Mouse (Mus musculus) cerebellum, adult 2 months (tissue): ENCODE measurements around the gene Gm11562. TPM values are rescaled to one million over a fixed set of nuclear protein-coding genes. Genes with fewer than 3 reads are reported as not detected.

Source experiments
- DNase-seq, 2 experiments: peaks; one replicate each; pipeline ENCODE4 v3.0.0; 2021
- H3K27ac ChIP-seq: fragments of 200-500 bp; 2 replicates; pipeline ENCODE4 v1.5.1; 2012; ENCODE audit warnings: low read length, control low read depth, inconsistent platforms; ENCODE audit not compliant: insufficient read depth
- H3K27me3 ChIP-seq: fragments of 200-500 bp; 2 replicates; pipeline ENCODE4 v1.6.1; 2012; ENCODE audit warnings: inconsistent platforms, mild to moderate bottlenecking, low read length, moderate library complexity; ENCODE audit not compliant: control insufficient read depth, insufficient read depth
- H3K4me1 ChIP-seq: fragments of 200-500 bp; 2 replicates; pipeline ENCODE4 v1.6.1; 2011; ENCODE audit warnings: low read length; ENCODE audit not compliant: control insufficient read depth, insufficient read depth
- H3K4me3 ChIP-seq: fragments of 200-500 bp; replicated peaks from 2 replicates; pipeline ENCODE3; 2011; ENCODE audit warnings: mild to moderate bottlenecking, low read depth, low read length, control low read depth; ENCODE audit not compliant: insufficient read depth
- CTCF ChIP-seq: fragments of 200-500 bp; IDR thresholded peaks from 2 replicates; pipeline ENCODE4 v1.5.1; 2011; ENCODE audit warnings: low read depth, mild to moderate bottlenecking, control low read depth, low read length, moderate library complexity, borderline replicate concordance; ENCODE audit not compliant: insufficient read depth
- POLR2A ChIP-seq: fragments of 200-500 bp; IDR thresholded peaks from 2 replicates; pipeline ENCODE4 v1.6.1; 2011; ENCODE audit warnings: low read length, control low read depth, borderline replicate concordance; ENCODE audit not compliant: insufficient read depth
- WGBS: fragments of 180-500 bp; shearing (Covaris S2); methylation state at CpG from one replicate; pipeline ENCODE4 v1.1.7; 2018; 5-methylcytosine and 5-hydroxymethylcytosine counted together
- polyA plus RNA-seq: library from polyadenylated mRNA; depleted of rRNA; stranded (reverse); fragments of >200 nt; gene quantifications from 2 replicates; pipeline ENCODE4 v1.2.3, GENCODE M21; 2012; rRNA removed

Gm11562 gene
- polyA plus RNA-seq, 1 experiment = not detected

DNA sequence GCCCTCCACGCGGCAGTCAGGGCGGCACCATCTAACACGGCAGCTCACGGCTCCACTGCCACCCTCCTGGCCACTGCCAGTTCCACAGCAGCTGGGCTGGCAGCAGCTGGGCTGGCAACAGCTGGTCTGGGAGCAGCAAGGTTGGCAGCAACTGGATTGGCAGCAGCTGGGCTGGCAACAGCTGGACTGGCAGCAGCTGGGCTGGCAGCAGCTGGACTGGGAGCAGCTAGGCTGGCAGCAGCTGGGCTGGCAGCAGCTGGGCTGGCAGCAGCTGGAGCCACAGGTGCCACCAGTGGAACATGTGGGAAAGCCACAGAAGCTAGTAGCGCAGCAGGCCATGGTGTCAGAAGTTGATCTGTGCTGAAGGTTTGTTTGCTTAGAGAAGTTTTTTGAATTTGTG, 29.3 kb downstream of the Gm11562 start, which contains the start of gene Krtap1-3:
TSS of gene Krtap1-3 (minus strand) at position 359 of the 400 bp plus-strand sequence.
- DNase-seq = no peak
- 71% methylated on average over 6 of the region's 6 CpGs for WGBS
- Histone ChIP-seq H3K27ac (no peak within 1 kb of the TSS), H3K27me3 (no peaks in the 10 kb centered on the region), H3K4me1 (no peaks in the 10 kb centered on the region), H3K4me3 (no peak within 1 kb of the TSS)
- no peak for TF ChIP-seq POLR2A
- no peak for TF ChIP-seq CTCF

DNA sequence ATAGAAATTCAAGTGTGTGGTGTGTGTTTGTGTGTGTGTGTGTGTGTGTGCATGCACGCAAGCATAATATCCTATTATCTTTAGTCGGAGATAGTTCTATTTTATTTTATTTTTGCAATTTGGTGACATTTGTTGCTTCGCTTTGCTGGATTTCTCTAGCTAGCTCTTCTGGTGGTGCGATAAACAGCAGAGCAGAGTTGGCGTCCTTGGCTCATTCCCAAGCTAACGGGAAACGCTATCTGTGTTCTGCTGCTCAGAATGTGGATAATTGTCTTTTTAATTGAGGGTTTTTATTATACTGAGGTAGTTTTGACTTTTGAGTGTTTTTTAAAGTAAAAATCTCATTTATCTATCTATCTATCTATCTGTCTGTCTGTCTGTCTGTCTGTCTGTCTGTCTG, 35.1 kb downstream of the Gm11562 start:
- DNase-seq = no peak
- no peak overlapping the region for H3K4me3 ChIP-seq
- no peak for TF ChIP-seq CTCF
- no peak for TF ChIP-seq POLR2A
- H3K4me1 ChIP-seq = no peaks in the 10 kb centered on the region
- WGBS = 78% methylated on average over 7 of the region's 7 CpGs
- H3K27ac ChIP-seq = no peak overlapping the region
- no peaks in the 10 kb centered on the region for H3K27me3 ChIP-seq

DNA sequence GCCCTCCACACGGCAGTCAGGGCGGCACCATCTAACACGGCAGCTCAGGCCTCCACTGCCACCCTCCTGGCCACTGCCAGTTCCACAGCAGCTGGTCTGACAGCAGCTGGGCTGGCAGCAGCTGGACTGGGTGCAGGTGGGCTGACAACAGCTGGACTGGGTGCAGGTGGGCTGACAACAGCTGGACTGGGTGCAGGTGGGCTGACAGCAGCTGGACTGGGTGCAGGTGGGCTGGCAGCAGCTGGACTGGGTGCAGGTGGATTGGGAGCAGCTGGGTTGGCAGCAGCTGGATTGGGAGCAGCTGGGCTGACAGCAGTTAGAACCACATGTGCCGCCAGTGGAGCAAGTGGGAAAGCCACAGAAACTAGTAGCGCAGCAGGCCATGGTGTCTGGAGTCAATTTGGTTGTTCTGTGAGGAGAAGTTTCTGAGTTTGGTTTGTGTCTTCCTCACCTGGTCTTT, 37.0 kb downstream of the Gm11562 start, which contains the start of gene Krtap1-4:
TSS of gene Krtap1-4 (minus strand) at position 410 of the 460 bp plus-strand sequence.
- DNase-seq = no peak
- 72% methylated on average over 5 of the region's 5 CpGs for WGBS
- no peaks in the 10 kb centered on the region for H3K4me1 ChIP-seq
- TF ChIP-seq CTCF (no peak), POLR2A (no peak)
- H3K27ac ChIP-seq = no peak within 1 kb of the TSS
- no peaks in the 10 kb centered on the region for H3K27me3 ChIP-seq
- no peak within 1 kb of the TSS for H3K4me3 ChIP-seq

DNA sequence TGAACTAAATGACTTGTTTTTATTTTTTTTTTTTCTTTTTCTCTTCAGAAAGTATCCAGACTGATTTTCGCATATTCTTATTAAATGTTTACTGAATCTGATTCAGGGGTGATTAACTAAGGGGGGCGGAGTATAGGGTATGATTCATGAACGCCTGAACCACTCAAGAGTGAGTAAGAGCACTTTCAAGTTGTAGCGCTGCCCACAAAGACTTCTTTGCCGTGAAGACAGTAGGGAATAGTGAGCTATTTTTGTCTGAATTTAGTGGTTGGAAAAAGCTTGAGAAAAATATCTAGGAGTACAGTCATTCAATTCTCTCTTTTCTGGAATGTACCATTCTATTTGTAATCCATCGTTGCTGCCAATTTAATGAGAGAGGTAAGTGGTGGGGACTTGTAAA, 38.7 kb downstream of the Gm11562 start:
- TF ChIP-seq CTCF = no peak
- no peak for TF ChIP-seq POLR2A
- Histone ChIP-seq H3K27me3 (no peaks in the 10 kb centered on the region), H3K4me1 (no peaks in the 10 kb centered on the region), H3K27ac (no peak overlapping the region), H3K4me3 (no peak overlapping the region)
- DNase-seq = no peak
- WGBS = 83% methylated on average over 6 of the region's 6 CpGs

DNA sequence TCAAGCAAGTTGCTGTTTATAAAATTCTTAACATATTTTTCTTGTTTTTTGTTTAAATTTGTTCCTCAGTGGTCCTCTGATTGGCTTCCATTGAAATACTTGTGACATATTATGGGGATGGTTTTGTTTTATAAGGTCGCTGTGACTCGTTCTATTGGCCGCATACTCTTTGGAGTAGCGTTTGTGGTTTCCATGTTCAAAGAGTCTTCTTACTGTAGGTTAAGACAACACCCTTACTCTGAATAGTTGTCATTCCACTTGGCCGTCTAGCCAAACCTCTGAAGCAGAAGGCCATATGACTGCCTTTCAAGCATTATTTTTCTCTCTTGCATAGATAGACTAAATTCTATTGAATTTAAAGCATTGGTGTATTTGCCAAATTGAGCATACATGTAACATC, 39.2 kb downstream of the Gm11562 start:
- 92% methylated on average over 5 of the region's 5 CpGs for WGBS
- Histone ChIP-seq H3K27me3 (no peaks in the 10 kb centered on the region), H3K27ac (no peak overlapping the region), H3K4me1 (no peaks in the 10 kb centered on the region), H3K4me3 (no peak overlapping the region)
- no peak for TF ChIP-seq POLR2A
- TF ChIP-seq CTCF = no peak
- DNase-seq = no peak

DNA sequence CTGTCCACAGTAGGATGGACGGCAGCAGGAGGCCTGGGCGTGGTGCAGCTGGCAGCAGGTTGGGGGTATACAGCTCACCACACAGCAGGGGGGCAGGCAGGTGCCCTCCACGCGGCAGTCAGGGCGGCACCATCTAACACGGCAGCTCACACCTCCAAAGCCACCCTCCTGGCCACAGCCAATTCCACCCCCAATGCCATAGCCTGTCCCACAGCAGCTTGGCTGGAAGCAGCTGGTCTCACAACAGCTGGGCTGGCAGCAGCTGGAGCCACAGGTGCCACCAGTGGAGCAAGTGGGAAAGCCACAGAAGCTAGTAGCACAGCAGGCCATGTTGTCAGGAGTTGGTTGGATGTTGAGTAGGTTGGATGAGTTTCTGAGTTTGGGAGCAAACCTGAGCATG, 39.6 kb downstream of the Gm11562 start, which contains the start of gene Krtap1-5:
TSS of gene Krtap1-5 (minus strand) at position 381 of the 400 bp plus-strand sequence.
- 84% methylated on average over 6 of the region's 6 CpGs for WGBS
- no peak for TF ChIP-seq POLR2A
- no peak for TF ChIP-seq CTCF
- no peak for DNase-seq
- Histone ChIP-seq H3K4me1 (no peaks in the 10 kb centered on the region), H3K27ac (no peak within 1 kb of the TSS), H3K4me3 (no peak within 1 kb of the TSS), H3K27me3 (no peaks in the 10 kb centered on the region)

DNA sequence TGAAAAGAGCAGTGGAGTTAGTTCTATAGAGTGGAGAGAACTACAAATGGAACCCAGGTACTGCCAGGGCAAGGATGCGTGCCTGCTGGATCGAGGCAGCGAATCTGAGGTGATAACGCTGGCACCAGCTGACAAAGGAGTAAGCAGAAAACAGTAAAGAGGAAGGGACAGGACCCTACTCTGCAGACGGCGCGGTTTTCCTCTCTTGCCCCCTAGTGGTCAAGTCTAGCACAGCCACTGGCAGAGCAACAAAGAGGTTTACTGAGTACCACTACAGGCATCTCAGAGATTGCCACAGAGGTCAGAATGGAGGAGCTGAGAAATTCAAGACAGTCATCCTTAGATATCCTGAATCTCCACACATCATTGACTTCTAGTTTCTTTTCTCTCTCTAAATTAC, 46.1 kb downstream of the Gm11562 start:
- no peaks in the 10 kb centered on the region for H3K27me3 ChIP-seq
- no peak for TF ChIP-seq POLR2A
- TF ChIP-seq CTCF = peak; percentile 70
- WGBS = 4% methylated on average over 7 of the region's 7 CpGs
- DNase-seq = peak; percentile 38 to 56
- no peak overlapping the region for H3K27ac ChIP-seq
- peaks cover 2% of the 10 kb centered on the region for H3K4me1 ChIP-seq
- no peak overlapping the region for H3K4me3 ChIP-seq

DNA sequence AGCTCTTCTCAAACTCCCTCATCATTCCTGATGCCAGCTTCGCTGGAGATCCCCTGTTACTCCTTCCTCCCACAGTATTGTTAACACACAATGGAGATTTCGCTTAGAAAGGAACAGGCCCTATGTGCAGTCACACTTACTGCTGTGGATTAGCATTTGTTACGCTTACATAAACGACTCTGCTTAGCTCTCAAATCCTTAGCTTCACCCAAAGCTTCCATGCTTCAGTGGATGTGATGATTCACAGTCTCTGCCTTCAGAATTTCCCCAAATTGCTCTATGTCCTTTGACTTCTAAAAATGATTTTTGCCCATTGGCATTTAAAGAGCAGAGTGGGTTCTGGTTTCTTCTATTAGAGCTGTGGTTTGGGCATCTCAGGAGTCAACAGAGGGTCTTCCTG, 47.1 kb downstream of the Gm11562 start:
- 43% methylated on average over 4 of the region's 4 CpGs for WGBS
- TF ChIP-seq POLR2A (no peak), CTCF (no peak)
- no peak overlapping the region for H3K4me3 ChIP-seq
- no peak for DNase-seq
- H3K4me1 ChIP-seq = peaks cover 2% of the 10 kb centered on the region
- H3K27me3 ChIP-seq = no peaks in the 10 kb centered on the region
- no peak overlapping the region for H3K27ac ChIP-seq

Other genes with a start within 250 kb of the Gm11562 start
- 2.5 and 2.6 TPM in 2 replicates for gene Krt28, start 245.5 kb downstream of the Gm11562 start, polyA plus RNA-seq
- gene Krt10, start 231.1 kb downstream of the Gm11562 start, polyA plus RNA-seq = 11.9 and 12.6 TPM in 2 replicates
- 0.11 TPM in 1 of 2 replicates, not detected in the other for gene Krt12, start 198.2 kb downstream of the Gm11562 start, polyA plus RNA-seq
- gene Krt20, start 182.3 kb downstream of the Gm11562 start, polyA plus RNA-seq = not detected in 2 replicates
- 0.06 and 0.08 TPM in 2 replicates for gene Krt23, start 127.3 kb downstream of the Gm11562 start, polyA plus RNA-seq
- not detected in 2 replicates for gene Krt39, start 99.1 kb downstream of the Gm11562 start, polyA plus RNA-seq
- gene Krt40, start 77.3 kb downstream of the Gm11562 start, polyA plus RNA-seq = not detected in 2 replicates
- gene Krtap3-3, start 69.6 kb downstream of the Gm11562 start, polyA plus RNA-seq = not detected in 2 replicates
- not detected in 2 replicates for gene Krtap3-2, start 63.6 kb downstream of the Gm11562 start, polyA plus RNA-seq
- gene Gm11939, start 61.0 kb downstream of the Gm11562 start, polyA plus RNA-seq = not detected in 2 replicates
- not detected in 2 replicates for gene Krtap3-1, start 53.8 kb downstream of the Gm11562 start, polyA plus RNA-seq
- not detected in 2 replicates for gene Krtap1-5, start 39.4 kb downstream of the Gm11562 start, polyA plus RNA-seq
- gene Krtap1-4, start 36.8 kb downstream of the Gm11562 start, polyA plus RNA-seq = not detected in 2 replicates
- not detected in 2 replicates for gene Krtap1-3, start 29.1 kb downstream of the Gm11562 start, polyA plus RNA-seq
- gene Krtap9-3, start 22.3 kb downstream of the Gm11562 start, polyA plus RNA-seq = not detected in 2 replicates
- not detected in 2 replicates for gene Gm11938, start 17.1 kb downstream of the Gm11562 start, polyA plus RNA-seq
- not detected in 2 replicates for gene Gm11937, start 10.2 kb downstream of the Gm11562 start, polyA plus RNA-seq
- gene Krtap2-4, start 5.6 kb downstream of the Gm11562 start, polyA plus RNA-seq = not detected in 2 replicates
- not detected in 2 replicates for gene Krtap4-1, start 7.8 kb upstream of the Gm11562 start, polyA plus RNA-seq
- gene Krtap4-2, start 14.6 kb upstream of the Gm11562 start, polyA plus RNA-seq = not detected in 2 replicates
- not detected in 2 replicates for gene Krtap4-7, start 23.7 kb upstream of the Gm11562 start, polyA plus RNA-seq
- not detected in 2 replicates for gene Gm11555, start 29.8 kb upstream of the Gm11562 start, polyA plus RNA-seq
- gene Gm11563, start 38.5 kb upstream of the Gm11562 start, polyA plus RNA-seq = not detected in 2 replicates
- gene Krtap4-6, start 45.5 kb upstream of the Gm11562 start, polyA plus RNA-seq = not detected in 2 replicates
- gene Gm14190, start 70.3 kb upstream of the Gm11562 start, polyA plus RNA-seq = not detected in 2 replicates
- not detected in 2 replicates for gene Gm14180, start 113.9 kb upstream of the Gm11562 start, polyA plus RNA-seq
- not detected in 2 replicates for gene Gm11595, start 152.5 kb upstream of the Gm11562 start, polyA plus RNA-seq
- gene Krtap4-8, start 160.3 kb upstream of the Gm11562 start, polyA plus RNA-seq = not detected in 2 replicates
- gene Krtap4-9, start 164.8 kb upstream of the Gm11562 start, polyA plus RNA-seq = not detected in 2 replicates
- not detected in 2 replicates for gene Gm11596, start 173.0 kb upstream of the Gm11562 start, polyA plus RNA-seq
- gene Gm11569, start 178.5 kb upstream of the Gm11562 start, polyA plus RNA-seq = not detected in 2 replicates
- not detected in 2 replicates for gene Gm11554, start 184.0 kb upstream of the Gm11562 start, polyA plus RNA-seq
- not detected in 2 replicates for gene Krtap4-13, start 189.5 kb upstream of the Gm11562 start, polyA plus RNA-seq
- gene Gm11564, start 195.2 kb upstream of the Gm11562 start, polyA plus RNA-seq = not detected in 2 replicates
- not detected in 2 replicates for gene 2300003K06Rik, start 217.6 kb upstream of the Gm11562 start, polyA plus RNA-seq
- not detected in 2 replicates for gene Krtap4-16, start 231.2 kb upstream of the Gm11562 start, polyA plus RNA-seq
- gene Gm11568, start 237.5 kb upstream of the Gm11562 start, polyA plus RNA-seq = not detected in 2 replicates
- gene Gm11559, start 244.0 kb upstream of the Gm11562 start, polyA plus RNA-seq = not detected in 2 replicates